Mouse (Mus musculus) hindlimb bud, embryonic 11.5 days (tissue): ENCODE measurements around the gene Tgtp2.
"Not testable (repeated sequence)": the region's sequence is repeated elsewhere in the genome, so short reads cannot be mapped to it uniquely, and the experiment has no call there.

Source experiments
- DNase-seq: peaks from one replicate; pipeline ENCODE4 v3.0.0-alpha.2; 2012; ENCODE audit warnings: low read depth, low spot score; ENCODE audit errors: extremely low spot score

The Tgtp2 gene

DNA sequence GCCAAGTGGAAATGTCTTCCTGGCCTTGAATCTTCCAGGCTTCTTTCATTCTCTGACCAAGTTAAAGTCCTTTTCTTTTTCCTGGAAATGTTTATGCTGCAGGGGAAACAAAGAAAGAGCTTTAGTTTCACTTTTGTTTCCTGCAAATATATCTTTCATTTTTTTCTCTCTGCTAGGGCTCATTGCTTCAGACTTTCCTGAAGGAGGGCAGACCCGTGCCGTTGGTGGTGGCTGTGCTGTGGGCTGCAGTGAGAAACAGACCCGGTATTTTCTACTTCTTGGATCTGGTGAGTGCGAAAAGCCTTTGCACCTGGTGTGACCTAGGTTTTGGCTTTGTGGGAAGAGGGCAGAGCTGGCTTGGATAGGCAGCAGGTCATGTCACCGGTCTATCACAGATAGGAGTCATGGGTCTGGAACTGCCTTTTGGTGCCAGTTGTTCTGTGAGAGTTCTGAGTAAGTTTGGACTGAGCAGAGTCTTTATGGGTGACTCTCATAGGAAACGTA lies 22.9 kb upstream of the Tgtp2 start:
- DNase-seq = no peak

DNA sequence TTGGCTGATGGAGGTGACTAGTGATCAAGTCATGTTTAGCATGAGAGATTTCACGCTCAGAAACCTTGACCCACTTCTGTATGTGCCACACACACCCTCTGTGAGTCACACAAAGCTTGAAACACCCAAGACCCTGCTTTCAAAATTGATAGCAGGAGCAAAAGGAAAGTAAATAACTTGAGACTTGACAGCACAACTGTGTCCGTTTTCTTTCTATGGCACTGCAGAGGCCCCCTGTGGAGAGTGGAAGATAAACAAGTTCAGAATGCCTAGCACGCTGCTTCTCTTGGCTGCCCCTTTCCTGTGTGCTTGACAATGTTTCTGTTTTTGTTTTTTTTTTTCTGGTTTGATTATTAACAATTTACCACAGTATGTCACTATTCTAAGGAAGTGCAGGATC lies 20.9 kb upstream of the Tgtp2 start:
- DNase-seq = no peak

DNA sequence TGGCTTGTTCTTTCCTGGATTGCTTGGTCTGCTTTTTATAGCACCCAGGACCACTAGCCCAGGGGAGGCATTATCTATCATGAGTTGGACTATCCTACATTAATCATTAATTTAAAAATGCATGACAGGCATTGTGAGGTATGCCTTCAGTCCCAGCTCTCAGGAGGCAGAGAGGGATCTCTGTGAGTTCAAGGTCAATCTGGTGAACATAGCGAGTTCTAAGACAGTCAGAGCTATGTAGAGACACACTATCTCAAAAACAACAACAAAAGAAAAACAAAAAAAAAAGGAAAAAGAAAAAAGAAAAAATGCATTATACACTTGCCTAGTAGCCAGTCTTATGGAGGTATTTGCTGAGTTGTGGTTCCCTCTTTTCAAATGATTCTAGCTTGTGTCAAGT lies 20.4 kb upstream of the Tgtp2 start:
- no peak for DNase-seq

GRCm38 (mm10) chr11:49083808-49084207 lies 19.8 kb upstream of the Tgtp2 start:
- DNase-seq = no peak

DNA sequence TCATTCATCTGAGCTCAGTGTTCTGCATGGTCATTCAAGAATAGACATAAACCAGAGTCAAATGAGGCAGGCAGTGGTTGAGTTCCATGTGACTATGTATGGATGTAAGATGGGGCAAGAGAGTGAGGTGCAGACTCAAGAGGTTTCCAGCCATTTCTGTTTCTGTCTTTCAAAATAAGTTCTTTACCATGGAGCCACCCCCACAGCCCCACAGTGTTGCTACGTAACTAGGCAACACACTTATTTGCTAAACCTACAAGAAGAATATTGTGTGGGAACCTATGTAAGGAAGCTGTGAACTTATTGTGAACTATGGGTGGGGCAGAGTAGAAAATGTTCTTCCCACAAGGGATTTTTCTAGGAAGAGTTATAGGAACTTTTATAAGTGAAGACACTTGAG lies 19.1 kb upstream of the Tgtp2 start:
- no peak for DNase-seq

DNA sequence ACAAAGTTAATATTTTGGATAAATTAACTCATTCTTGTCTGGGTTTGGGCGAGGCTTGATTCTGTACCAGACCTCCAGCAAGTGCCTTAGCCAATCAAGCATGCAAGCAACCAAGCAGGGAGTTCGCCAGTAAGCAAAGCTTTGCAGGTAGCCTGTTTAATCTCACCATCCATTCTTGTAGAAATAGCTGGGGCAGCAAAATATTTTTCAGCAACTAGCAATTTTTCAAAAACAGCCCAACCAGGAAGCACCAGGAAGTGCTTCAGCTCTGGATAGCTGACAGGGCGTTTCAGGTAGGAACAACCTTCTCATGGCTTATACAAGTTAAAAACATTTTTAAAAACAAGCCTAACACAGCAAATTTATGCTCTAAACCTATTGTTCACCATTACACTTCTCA lies 17.9 kb upstream of the Tgtp2 start:
- DNase-seq = no peak

GRCm38 (mm10) chr11:49081356-49081755 lies 17.4 kb upstream of the Tgtp2 start:
- DNase-seq = no peak

DNA sequence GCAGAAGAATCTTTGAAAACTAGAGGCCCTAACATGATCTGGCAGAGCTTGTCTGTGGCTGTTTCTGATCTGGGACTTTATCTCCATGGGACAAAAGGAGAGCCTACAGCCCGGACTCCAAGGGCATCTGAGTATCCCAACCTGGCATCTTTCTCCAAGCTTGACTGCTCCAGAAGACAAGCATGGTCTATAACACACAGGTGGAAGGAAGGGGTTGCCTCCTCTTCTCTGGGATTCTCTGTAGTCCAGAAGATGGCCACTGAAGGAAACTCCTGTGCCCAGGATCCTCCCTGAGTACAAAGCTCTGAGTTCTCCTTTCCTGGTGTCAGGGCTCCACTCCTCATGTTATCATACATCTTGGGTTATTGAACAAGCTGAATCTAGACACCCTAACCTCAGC lies 16.6 kb upstream of the Tgtp2 start:
- DNase-seq = no peak

- DNase-seq = no peak
Measured at GRCm38 (mm10) chr11:49078719-49079118, 14.7 kb upstream of the Tgtp2 start.

- no peak for DNase-seq
Measured at GRCm38 (mm10) chr11:49077012-49077411, 13.0 kb upstream of the Tgtp2 start.

GRCm38 (mm10) chr11:49076001-49076757 lies 12.2 kb upstream of the Tgtp2 start, which contains the start of gene Ifi47:
Ifi47 (plus strand) TSS chr11:49076587.
- DNase-seq = not testable (repeated sequence)

- no peak for DNase-seq
Measured at GRCm38 (mm10) chr11:49068358-49068757, 4.4 kb upstream of the Tgtp2 start.

DNA sequence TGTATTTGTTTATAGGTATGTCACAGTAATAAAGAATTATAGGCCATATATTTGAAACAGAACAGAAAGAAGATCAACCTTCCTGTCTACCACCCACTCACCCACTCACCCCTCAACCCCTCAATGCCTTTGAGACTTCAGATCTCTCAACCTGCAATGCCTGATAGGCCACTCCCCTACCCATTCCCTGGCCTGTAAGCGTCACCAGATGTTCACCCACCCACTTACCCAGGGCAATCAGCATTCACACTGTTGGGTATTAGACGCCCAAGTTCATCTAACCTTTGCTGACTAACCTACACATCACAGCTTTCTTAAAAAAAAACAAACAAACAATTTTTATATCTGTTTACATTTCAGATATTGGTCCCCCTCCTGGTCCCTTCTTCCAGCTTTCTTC lies 2.1 kb downstream of the Tgtp2 start:
- not testable (repeated sequence) for DNase-seq

DNA sequence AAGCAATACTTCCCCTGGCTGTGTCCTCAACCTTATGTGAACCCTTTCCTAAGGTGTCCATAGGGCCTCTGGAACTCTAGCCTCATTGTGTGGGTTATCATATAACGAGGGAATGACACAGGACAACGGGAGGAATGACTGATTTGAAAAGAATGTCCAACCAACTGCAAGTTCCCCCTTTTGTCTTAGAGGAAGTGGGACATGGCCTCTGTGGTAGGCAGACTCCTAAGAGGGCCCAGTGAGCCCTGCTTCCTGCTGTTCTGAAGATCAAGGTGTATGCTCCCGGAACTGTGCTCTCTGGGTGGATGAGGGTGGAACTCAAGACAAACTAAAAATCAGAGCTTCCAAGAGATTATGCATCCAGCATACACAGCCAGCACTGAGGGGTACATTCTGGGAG lies 3.9 kb downstream of the Tgtp2 start:
- not testable (repeated sequence) for DNase-seq

GRCm38 (mm10) chr11:49051894-49052293 lies 12.1 kb downstream of the Tgtp2 start:
- DNase-seq = not testable (repeated sequence)

DNA sequence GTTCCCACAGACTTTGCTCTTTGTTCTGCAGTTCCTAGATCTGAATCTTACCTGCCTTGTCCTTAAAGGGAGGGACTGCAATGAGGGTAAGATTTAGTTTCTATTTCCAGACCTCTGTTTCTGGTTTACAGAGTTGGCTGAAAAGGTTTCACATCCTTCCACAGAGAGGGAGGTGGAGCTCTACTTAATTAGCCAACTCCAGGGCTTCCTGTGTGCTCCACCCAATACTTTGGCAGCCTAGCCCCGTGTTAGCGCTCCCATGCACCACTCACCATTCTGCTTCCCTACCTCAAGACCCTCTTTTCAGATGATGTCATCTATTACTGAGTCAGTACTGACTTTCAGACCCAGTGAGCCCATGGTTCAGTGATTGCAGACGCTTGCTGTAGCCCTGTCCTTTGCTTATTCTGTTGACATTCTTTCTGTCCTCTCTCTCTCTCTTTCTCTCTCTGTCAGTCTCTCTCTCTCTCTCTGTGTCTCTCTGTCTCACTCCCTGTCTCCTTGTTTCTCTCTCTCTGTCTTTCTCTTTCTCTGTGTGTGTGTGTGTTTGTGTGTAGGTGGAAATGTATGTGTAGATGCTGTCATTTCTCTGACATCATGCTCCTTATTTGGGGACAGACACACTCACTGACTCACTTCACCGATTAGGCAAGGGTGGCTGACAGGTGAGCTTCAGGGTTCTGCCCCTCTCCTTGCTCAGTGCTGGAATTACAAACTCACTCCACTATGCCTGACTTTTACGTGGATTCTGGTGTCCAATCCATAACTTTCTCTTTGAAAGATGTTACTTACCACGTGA lies 12.7 kb downstream of the Tgtp2 start, which contains the start of gene 9930111J21Rik2:
Gene 9930111J21Rik2, minus strand, starts transcription at position 150 of the 799 bp plus-strand sequence.
- DNase-seq = not testable (repeated sequence)

GRCm38 (mm10) chr11:49050064-49050463 lies 13.9 kb downstream of the Tgtp2 start:
- not testable (repeated sequence) for DNase-seq

- not testable (repeated sequence) for DNase-seq
Measured at GRCm38 (mm10) chr11:49012074-49012473, 51.9 kb downstream of the Tgtp2 start.
